Mouse (Mus musculus) splenic B cell, adult 2 months (primary cell): ENCODE data around the gene Insc.

Experiments used
- DNase-seq: peaks from one replicate; pipeline ENCODE4 v3.0.0-alpha.2; 2011; ENCODE audit warnings: low read depth, low spot score
- H3K27me3 ChIP-seq: 2 replicates; pipeline ENCODE4 v1.6.1; 2012; ENCODE audit warnings: mild to moderate bottlenecking, low read length, moderate library complexity, mixed read lengths; ENCODE audit not compliant: control insufficient read depth, poor library complexity, insufficient read depth, severe bottlenecking
- H3K36me3 ChIP-seq: 2 replicates; pipeline ENCODE4 v1.6.1; 2012; ENCODE audit warnings: mild to moderate bottlenecking, low read length, moderate library complexity, mixed read lengths; ENCODE audit not compliant: control insufficient read depth, poor library complexity, insufficient read depth, severe bottlenecking

The Insc gene

GRCm38 (mm10) chr7:114883602-114884001 lies 140.1 kb downstream of the Insc start:
- no peaks in the 10 kb centered on the region for H3K27me3 ChIP-seq
- DNase-seq = no peak

DNA sequence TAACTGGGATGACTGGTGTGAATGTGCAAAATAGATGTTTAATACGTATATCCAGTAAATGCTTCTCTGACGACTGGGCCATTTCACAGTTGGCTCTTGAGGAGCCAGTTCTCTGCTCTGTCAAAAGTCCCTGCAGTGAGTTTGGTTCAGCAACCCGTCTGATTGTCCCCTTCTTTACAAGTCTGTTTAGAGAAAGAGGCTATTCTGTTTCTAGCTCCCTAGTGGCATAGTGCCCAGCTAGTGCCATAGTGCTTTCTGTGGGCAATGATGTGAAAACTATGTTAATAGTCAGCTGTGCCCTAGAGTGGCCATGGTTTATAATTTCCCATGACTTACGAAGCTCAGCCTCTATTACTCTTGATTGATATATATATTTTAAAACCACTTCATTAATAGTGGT lies 143.4 kb downstream of the Insc start:
- DNase-seq = no peak
- H3K27me3 ChIP-seq = no peaks in the 10 kb centered on the region
- H3K36me3 ChIP-seq = no peaks in the 10 kb centered on the region

More at GRCm38 (mm10) chr7:114883602-114884001, 140.1 kb downstream of the Insc start:
- no peaks in the 10 kb centered on the region for H3K36me3 ChIP-seq

GRCm38 (mm10) chr7:114890215-114890614 lies 146.7 kb downstream of the Insc start:
- H3K27me3 ChIP-seq = no peaks in the 10 kb centered on the region
- H3K36me3 ChIP-seq = no peaks in the 10 kb centered on the region
- no peak for DNase-seq

DNA sequence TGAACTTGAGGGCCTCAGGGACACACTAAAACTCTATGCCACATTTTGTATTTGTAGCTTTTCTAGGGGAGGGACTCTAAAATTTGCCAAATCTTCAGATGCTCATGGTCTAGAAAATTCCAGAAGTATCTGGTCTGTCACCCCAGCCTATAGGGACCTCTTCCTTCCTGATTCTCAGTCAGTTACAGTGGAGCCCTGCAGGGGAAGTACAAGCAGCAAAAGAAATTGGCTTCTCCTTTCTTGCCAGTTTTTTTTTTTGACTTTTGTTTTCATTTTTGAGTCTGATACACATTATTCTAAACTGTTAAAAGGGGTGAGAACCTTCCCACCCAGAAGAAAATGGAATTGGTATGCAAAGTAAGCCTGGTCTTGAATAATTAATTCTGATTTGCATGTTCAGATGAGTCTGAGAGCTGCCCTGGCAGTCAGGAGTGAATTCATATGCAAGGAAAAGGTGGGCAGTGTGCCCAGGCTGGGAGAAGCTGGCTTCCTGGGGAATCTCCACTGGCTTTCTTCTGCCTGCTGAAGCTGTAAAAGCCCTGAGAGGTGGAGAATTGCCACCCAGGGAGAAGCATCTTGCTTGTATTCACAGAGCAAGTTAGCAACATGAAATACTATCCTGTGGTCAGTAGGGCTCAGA lies 149.2 kb downstream of the Insc start:
- no peaks in the 10 kb centered on the region for H3K36me3 ChIP-seq
- DNase-seq = no peak
- no peaks in the 10 kb centered on the region for H3K27me3 ChIP-seq

- DNase-seq = no peak
- no peaks in the 10 kb centered on the region for H3K27me3 ChIP-seq
- H3K36me3 ChIP-seq = no peaks in the 10 kb centered on the region
These were observed 150.4 kb downstream of the Insc start for GRCm38 (mm10) chr7:114893889-114894288.

DNA sequence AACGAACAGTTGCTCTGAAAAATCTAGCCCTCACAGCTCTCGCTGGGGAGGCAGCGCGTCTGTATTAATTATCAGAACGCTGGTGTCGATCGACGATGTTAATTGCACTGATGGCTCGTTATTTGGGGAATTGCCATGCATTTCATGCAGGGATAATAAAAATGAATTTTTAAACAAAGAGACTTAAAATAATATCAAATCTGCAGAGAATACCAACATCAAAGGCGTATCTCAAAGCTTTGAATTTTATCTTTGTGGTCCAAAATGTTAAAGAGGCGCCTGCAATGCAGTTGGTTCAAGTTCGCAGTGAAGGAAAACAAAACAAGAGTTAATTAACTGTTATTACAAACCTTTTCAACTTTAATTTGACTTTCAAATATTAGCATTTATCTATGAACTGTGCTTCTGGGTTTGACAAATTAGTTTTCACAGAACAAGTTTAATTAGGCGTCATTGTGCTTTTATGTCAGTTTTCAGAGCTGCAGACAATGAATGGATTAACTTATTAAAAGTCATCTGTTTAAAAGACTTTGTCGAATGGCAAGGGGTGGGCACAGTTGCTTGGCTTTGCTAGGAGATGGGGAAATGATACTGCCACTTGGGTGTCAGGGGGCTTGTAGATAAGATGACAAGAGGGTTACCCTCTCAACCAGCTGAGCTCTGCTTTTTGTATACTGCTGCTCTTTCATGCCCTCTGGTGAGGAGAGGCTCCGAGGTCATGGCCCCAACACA lies 153.6 kb downstream of the Insc start:
- H3K27me3 ChIP-seq = no peaks in the 10 kb centered on the region
- no peak for DNase-seq

More for the DNA sequence above, 153.6 kb downstream of the Insc start:
- no peaks in the 10 kb centered on the region for H3K36me3 ChIP-seq
